Mouse (Mus musculus): ENCODE measurements around the gene Aldh1a2. TPM values are rescaled to one million over a fixed set of nuclear protein-coding genes. Genes with fewer than 3 reads are reported as not detected.
A peak's percentile ranks its signal among the peaks of the same experiment; 100 is the strongest.

Gene Aldh1a2
- total RNA-seq (2021): 10 to 100 TPM; 56.7 to 59.8 TPM

GRCm38 (mm10) chr9:71215248-71216035 is at the start of gene Aldh1a2:
Gene Aldh1a2 (plus strand): TSS chr9:71215789.
- DNase-seq: peak; percentile 85

- DNase-seq: no peak
Measured at GRCm38 (mm10) chr9:71166019-71166705, 49.4 kb upstream of the Aldh1a2 start.

GRCm38 (mm10) chr9:71166871-71167465 is 48.6 kb upstream of the Aldh1a2 start:
- DNase-seq: no peak

- DNase-seq: peak; percentile 40
Measured at GRCm38 (mm10) chr9:71167473-71168215, 47.9 kb upstream of the Aldh1a2 start.

GRCm38 (mm10) chr9:71168511-71168910 is 47.1 kb upstream of the Aldh1a2 start, which contains the start of gene Aqp9:
Gene Aqp9 (minus strand): TSS chr9:71168682.
- DNase-seq: peak; percentile 22

- DNase-seq: no peak
Measured at GRCm38 (mm10) chr9:71173533-71173932, 42.1 kb upstream of the Aldh1a2 start.

GRCm38 (mm10) chr9:71174316-71174975 is 41.1 kb upstream of the Aldh1a2 start:
- DNase-seq: no peak

GRCm38 (mm10) chr9:71175686-71176085 is 39.9 kb upstream of the Aldh1a2 start:
- DNase-seq: no peak

- no peak for DNase-seq
Measured at GRCm38 (mm10) chr9:71179276-71179896, 36.2 kb upstream of the Aldh1a2 start.

- peak; percentile 17 for DNase-seq
Measured at GRCm38 (mm10) chr9:71179964-71180700, 35.5 kb upstream of the Aldh1a2 start.

GRCm38 (mm10) chr9:71185285-71185684 is 30.3 kb upstream of the Aldh1a2 start:
- DNase-seq: no peak

GRCm38 (mm10) chr9:71185823-71186222 is 29.8 kb upstream of the Aldh1a2 start:
- DNase-seq: no peak

GRCm38 (mm10) chr9:71187396-71187795 is 28.2 kb upstream of the Aldh1a2 start:
- DNase-seq: no peak

GRCm38 (mm10) chr9:71188647-71189415 is 26.8 kb upstream of the Aldh1a2 start:
- peak; percentile 79 for DNase-seq

GRCm38 (mm10) chr9:71198826-71199225 is 16.8 kb upstream of the Aldh1a2 start:
- DNase-seq: no peak

- no peak for DNase-seq
Measured at GRCm38 (mm10) chr9:71202265-71202664, 13.3 kb upstream of the Aldh1a2 start.

GRCm38 (mm10) chr9:71209299-71209698 is 6.3 kb upstream of the Aldh1a2 start:
- no peak for DNase-seq

- peak; percentile 56 for DNase-seq
Measured at GRCm38 (mm10) chr9:71210870-71211269, 4.7 kb upstream of the Aldh1a2 start.

- DNase-seq: no peak
Measured at GRCm38 (mm10) chr9:71213636-71214035, 2.0 kb upstream of the Aldh1a2 start.

Data from heart, postnatal 4 days (tissue).